Mouse (Mus musculus): ENCODE data around the gene Stmn3.

The Stmn3 gene

DNA sequence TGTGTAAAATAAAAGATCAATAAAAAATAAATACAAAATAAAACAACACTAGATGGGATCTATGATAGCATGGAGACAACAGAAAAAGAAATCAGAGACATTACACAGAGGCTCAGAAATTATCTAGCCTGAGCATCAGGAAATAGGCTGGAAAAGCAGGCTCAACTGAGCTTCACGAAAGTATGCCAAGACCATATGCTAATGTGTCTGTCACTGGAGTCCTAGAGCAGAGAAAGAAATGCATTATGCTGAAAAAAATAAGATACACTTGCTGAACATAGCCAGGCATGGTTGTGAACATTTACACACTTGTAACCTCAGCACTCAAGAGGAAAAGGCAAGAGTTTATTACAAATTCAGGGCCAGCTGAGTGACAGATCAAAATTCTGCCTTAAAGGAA is 34.3 kb downstream of the Stmn3 start:
- DNase-seq: no peak

DNA sequence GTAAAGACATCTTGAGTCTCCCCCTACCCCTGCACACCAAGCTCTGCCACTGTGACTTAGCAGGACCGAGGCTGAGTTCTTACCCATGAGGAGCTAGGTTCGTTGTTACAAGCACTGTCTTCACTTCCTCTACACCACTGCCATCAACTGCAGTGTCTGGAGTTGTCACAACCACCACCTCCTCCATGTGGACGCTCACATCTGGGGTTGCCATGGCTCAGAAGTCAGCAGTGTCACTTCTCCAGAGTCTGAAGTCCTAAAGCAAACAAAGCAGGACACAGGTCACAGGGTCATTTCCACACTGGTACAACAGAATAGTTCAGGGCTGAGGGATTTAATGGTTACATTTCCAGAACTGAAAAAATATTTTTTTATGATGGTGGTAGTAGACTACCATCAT is 36.4 kb downstream of the Stmn3 start:
- DNase-seq: no peak

DNA sequence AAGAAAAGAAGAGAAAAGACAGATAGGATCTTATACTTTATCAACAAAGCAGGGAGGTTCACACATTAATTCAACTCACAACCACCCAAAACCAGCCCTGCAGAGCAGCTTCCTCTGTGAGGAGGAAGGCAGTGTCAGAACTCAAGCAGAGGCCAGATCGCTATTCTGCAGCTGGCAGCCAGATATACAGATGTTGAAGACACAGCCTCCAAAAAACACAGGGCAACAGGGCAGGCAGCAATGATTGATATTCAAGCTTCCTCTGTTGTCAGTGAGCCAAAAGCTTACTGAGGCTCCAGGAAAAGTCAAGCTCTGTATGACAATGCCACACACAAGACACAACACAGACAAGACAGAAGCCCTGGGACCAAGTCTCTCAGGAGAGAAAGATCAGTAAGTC is 37.5 kb downstream of the Stmn3 start:
- DNase-seq: no peak

DNA sequence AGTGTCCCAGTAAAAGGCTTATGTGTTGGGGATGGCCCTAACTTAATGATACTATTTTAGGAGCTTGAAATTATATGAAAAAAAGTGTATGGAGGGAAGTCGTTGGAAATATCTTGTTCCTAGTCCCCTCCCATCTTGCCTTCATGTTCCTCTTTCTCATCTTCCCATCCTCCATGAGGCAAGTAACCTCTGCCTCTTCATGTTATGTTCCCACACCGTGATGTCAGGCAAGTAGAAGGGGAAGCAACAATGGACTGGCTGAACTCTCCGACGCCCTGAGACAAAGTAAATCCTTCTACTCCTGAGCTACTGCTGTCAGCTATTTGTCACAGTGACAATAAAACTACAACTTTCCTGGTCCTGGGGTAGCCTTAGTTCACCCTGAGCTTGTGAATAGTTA is 39.7 kb downstream of the Stmn3 start:
- no peak for DNase-seq

DNA sequence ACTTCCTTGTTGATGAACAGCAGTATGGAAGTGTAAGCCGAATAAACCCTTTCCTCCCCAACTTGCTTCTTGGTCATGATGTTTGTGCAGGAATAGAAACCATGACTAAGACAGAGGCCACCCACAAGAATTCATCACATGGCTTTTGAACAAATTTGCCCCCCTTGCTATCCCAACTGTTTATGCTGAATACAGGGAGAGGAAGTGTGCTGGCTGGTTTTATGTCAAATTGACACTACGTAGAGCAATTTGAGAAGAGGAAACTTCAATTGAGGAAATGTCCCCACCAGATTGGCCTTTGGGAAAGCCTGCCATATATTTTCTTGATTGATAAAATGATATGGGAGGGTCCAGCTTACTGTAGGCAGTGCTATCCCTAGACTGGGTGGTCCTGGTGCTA is 40.5 kb downstream of the Stmn3 start:
- no peak for DNase-seq

DNA sequence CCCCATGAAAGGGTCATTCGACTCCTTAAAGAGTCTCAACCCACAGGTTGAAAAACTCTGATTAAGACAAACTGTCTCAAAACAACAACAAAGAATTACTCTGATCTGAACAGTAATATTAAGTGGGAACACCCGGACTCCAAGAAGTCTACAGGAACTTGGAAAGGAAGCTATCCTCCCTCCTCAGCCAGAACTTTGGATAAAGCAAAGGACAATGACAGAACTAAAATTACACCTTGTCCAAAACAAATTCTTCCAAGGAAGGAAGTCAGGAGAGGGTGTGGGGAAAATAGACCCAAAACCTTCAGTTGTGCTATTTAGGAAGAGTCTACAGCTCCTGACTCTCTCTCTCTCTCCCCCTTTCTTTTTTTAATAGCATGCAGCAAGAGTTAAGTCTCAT is 42.2 kb downstream of the Stmn3 start:
- DNase-seq: no peak

DNA sequence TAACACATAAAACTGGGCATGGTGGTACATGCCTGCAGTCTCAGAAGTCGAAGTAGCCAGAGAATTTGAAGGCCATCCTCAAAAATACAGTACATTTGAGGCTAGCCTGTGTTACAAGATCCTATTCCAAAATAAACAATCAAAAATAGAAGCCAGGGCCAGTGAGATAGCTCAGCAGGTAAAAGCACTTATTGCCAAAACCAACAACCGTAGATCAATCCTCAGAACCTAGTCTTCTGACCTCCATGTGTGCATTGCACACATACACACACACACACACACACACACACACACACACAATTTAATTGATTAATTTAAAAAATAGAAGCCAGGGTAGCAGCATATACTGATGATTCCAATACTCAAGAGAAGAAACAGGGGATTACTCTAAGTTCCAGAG is 47.5 kb downstream of the Stmn3 start:
- DNase-seq: no peak
